Mouse (Mus musculus): ENCODE measurements around the gene 5031439G07Rik.
"Not testable (repeated sequence)": the region's sequence is repeated elsewhere in the genome, so short reads cannot be mapped to it uniquely, and the experiment has no call there.

The 5031439G07Rik gene

DNA sequence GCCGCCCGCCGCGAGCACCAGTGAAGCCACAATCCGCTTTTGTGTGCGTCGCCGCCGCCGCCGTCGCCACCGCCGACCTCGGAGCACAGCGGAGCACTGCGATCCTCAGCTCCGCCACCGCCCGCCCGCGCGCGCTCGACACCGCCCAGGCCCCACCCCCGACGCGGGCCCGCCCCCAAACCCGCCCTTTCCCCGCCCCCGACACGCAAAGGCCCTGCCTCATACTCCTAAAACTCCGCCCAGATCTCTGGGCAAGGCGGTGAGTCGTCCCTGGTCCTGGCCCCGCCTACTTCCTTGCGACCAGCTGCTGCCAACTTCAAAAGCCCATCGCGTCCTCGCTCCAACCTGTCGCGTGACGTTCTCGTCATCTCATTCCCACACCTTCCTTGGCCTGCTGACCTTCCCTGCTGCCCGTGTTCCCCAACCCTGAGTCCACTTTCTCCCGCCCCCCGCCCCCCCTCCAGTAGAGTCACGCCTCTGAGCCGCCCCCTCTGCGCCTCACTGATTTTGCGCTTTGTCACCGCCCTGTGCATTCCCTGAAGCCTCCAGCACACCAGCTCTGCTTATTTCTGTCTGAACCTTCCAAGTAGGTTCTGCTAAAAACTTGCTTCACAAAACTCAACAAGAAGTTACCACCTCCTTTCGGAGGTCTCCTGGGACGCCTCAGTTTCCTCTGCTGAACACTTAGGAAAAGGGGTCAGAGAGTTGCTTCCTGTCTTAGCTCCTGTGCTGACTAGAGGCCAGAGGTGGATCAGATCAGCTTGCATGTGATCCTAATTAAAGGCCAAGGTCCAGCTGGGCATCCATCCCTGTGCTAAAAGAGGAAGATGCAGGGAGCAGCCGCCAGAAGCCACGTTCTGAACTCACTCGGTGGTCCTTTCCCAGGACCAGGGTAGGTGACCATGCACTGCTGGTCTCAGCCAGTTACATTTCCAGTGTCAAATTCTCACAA is at the start of gene 5031439G07Rik:
Gene 5031439G07Rik, minus strand, starts transcription at position 678 of the 952 bp plus-strand sequence.
- DNase-seq (ENCODE audit: low spot score in 2 of 2): peak; percentile 68 to 91

DNA sequence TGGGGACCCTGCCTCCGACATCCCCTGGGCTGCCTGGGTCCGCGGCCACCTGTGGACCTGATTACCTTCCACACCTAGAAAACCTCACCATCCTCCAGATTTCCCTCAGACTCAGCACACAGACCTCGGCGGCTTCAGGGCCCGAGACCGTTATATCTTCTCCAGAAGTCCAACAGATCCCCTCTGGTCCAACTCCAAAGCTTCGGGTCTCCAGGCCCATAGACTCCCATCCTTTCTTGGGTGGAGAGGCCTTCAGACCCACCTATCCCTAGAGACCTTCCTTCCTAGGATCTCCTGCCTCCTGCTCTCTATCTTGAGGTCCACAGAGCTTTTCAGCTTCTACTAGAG is 49.0 kb upstream of the 5031439G07Rik start:
- no peak for DNase-seq (ENCODE audit: low spot score in 2 of 2)

DNA sequence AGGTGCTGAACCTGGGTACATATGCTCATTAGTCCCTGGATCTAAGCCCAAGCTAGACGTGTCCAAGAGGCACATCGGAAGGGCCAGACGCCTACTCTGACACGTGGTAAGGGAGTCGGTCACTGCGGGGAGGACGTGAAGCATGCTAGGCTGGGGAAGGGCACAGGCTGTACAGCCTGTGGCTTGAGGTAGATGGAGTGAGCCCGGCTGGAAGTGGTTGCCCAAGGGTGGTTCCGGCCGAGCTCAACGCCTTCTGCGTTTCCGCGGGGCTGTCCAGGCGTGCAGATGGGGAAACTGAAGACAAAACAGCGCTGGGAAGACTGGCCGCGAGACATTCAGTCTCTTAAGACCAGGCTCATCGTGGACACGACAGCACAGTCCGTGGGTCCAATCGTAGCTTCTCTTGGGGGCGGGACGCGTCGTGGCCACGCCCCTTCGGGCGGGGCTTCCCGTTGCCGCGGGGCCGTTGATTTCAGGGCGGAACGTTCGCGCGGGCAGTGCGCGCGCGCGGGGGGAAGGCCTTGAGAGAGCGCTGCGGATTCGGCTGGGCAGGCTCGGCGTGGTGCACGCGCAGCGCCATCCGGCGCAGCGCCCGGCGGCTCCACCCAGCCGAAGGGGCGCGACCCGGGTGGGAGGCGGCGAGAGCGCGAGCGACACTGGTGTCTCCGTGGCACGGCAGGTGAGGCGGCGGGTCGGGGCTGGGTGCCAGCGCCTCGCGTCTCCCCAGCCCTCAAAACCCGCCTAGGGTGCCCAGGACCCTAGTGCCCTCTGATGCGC is 48.4 kb upstream of the 5031439G07Rik start:
- DNase-seq (ENCODE audit: low spot score in 2 of 2): peak; percentile 94 to 97

DNA sequence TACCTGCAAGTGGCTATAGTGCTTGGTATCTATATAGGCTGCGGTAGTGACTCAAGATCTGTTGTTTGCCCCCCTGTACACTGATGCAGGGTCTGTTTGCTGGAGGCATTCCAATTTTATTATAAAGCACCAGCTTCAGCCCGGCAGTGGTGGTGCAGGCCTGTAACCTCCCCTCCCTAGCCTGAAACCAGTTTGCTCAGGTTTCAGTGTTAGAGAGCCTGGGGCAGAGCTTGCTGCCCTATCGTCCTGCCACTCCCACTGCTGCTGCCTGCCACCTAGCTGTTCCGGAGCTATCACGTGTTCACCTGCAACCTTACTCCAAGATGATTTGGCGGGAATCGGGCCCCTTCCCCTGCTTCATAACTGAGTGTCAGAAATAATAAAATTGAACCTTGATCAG is 45.6 kb upstream of the 5031439G07Rik start:
- DNase-seq (ENCODE audit: low spot score in 2 of 2): not testable (repeated sequence)

DNA sequence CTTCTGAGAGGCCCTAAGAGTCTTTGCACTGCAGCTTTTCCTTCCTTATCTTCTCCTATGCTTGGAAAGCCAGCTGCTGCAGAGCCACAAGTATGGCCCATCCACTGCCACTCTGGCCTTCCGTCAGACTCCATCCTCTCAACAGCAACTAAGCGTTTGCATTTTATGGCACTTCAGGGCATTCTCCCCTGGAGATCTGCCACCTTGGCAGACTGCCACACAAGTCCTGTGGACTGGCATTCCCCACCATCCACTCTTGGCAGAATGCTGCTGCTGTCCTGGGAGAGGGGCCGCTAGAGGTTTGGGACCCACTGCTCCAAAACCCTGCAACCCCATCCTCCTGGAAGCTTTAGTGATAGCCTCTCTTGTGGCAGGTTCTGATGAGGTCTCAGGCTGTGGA is 43.5 kb upstream of the 5031439G07Rik start:
- DNase-seq (ENCODE audit: low spot score in 2 of 2): no peak

DNA sequence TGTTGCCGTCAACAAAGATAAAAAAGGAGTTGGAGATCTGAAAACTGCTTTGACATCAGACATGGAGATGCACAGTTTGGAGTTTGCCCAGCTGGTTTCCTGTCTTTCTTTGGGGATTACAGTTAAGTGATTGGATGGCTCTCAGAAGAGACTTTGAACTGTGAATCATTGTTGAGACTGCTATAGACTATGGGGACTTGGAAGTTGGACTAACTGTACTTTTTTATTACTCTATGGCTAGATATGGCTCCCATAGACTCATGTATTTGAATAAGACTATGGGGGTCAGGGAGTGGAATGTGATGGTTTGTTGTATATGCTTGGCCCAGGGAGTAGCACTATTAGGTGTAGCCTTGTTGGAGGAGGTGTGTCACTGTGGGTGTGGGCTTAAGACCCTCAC is 42.3 kb upstream of the 5031439G07Rik start:
- not testable (repeated sequence) for DNase-seq (ENCODE audit: low spot score in 2 of 2)

DNA sequence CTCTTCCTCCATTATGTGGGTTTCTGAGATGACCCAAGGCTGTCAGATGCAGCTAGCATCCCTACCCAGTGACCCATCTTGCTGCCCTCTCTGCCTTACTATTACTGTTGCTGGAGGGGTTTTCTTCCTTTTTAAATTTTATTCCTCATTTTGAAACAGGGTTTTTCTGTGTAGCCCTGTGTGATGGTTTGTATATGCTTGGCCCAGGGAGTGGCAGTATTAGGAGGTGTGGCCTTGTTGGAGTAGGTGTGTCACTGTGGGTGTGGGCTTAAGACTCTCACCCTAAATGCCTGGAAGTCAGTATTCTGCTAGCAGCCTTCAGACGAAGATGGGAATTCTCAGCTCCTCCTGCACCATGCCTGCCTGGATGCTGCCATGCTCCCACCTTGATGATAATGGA is 40.3 kb upstream of the 5031439G07Rik start, which contains the start of gene Fam118a:
Gene Fam118a, plus strand, starts transcription at position 301 of the 400 bp plus-strand sequence.
- DNase-seq (ENCODE audit: low spot score in 2 of 2): not testable (repeated sequence)

DNA sequence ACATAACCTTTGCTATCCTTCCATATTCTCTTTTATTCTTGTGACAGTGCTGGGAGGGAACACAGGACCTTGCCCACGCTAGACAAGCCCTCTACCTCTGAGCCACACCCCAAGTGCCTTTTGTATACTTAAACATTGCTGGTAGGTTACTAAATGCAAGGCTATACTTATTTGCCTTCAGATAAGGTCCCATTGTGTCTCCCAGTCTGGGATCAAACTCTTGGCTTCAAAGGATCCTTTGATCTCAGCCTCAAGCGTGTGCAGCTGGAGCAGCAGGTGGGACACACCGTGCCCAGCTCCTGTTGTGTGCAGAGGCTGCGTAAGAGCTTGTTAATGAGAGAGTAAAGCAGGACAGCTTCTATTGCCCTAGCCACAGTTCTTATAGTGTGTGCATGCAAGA is 39.4 kb upstream of the 5031439G07Rik start:
- DNase-seq (ENCODE audit: low spot score in 2 of 2): no peak

DNA sequence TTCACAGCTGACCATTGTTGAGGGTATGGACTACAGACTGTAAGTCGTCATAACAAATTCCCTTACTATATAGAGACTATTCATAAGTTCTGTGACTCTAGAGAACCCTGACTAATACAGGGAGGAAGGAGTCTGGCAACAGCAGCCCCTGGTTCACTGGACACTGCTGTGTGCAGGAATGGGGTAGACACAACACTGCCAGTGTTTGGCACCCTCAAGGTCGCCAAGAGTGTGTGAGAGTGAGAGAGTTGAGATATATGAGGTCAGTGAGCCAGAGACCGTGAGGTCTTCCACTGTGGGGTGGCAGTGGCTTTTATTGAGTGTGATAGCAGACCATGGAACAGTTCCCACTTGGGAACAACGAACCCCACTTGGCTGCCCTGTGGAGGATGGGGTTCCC is 37.8 kb upstream of the 5031439G07Rik start:
- DNase-seq (ENCODE audit: low spot score in 2 of 2): no peak

DNA sequence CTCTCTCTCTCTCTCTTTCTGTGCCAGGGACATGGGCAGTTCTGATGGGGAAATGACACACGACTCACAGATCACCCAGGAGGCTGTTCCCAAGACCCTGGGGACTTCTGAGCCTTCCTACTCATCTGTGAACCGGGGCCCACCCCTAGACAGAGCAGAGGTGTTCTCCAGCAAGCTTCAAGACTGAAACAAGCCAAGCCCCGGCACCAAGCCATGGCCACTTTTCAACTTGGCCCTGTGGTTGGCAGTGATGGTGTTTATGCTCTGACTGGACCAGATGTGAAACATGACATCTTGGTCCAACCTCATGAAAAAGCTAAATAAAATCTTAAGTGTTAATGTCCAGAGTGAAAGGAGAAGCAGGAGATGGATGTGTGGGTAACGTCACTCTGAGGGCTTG is 33.9 kb upstream of the 5031439G07Rik start:
- no peak for DNase-seq (ENCODE audit: low spot score in 2 of 2)

DNA sequence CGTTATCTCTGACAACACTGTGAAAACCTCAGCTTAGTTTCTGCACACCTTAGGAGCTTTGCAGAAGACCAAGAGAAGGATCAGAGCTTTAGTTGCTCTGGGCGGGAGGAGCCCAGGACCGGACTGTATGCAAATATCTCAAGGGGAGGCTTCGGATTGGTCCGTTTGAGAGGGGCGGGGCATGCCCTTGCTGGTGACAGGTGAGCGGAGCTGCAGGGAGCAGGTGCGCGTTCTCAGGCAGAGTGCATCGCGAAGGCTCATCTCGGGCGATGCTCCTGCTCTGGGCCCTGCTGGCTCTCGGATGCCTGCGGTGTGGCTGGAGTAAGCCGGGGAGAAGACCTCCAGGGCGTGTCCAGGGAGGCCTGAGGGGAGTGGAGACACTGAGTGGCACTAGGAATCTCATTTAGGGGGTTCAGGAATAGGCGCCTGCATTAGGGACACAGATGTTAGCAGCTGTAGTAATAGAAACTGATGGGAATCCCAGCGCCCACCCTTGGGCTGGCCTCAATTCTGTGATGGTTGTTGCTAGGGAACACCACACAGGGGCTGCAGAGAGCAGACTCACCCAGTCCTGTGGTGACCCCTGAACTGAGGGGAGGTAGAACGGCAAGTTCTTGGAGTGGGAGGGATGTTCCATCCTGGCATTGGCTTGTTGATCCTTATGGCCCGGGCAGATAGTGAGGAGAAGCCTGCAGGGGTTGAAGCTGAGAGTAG is 28.8 kb upstream of the 5031439G07Rik start, which contains the start of gene Upk3a:
Gene Upk3a, plus strand, starts transcription at position 191 of the 714 bp plus-strand sequence.
- DNase-seq (ENCODE audit: low spot score in 2 of 2): peak in 1 of 2 experiments; percentile 56

DNA sequence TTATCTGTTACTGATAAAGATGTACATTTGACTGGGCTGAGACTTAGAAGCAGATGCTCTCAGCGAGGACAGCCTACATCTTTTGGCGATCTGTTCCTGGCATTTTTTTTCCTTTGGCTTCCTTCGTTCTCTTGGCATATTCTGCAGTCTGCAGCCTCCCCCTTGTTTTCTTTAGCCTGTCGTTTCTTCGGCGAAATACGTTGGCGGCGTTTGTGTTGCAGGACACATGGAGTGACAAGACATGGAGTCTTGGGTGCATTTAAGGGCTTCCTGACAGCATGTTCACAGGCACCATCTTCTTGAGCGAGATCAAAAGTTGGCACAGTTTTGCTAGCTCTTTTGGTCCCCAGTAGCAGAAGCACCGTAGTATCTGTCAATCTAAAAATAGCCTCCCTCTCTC is 27.4 kb upstream of the 5031439G07Rik start:
- no peak for DNase-seq (ENCODE audit: low spot score in 2 of 2)

DNA sequence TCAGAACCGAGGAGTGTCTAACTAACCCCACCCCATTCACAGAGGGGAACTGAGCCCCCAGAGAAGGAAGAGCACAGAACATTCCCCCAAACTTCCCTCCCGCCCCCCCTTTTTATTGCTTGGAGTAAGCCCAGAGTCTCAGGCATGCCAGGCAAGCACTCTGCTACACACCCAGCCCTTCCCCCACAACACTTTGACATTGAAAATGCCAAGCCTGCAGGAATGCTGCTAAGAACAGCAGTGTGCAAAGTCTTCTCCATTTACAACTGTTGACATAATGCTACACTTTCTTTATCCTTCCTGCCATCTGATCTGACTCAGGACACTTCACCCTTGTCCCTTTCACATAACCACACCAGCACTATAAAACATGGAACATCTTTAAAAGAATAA is 24.3 kb upstream of the 5031439G07Rik start:
- DNase-seq (ENCODE audit: low spot score in 2 of 2): no peak

DNA sequence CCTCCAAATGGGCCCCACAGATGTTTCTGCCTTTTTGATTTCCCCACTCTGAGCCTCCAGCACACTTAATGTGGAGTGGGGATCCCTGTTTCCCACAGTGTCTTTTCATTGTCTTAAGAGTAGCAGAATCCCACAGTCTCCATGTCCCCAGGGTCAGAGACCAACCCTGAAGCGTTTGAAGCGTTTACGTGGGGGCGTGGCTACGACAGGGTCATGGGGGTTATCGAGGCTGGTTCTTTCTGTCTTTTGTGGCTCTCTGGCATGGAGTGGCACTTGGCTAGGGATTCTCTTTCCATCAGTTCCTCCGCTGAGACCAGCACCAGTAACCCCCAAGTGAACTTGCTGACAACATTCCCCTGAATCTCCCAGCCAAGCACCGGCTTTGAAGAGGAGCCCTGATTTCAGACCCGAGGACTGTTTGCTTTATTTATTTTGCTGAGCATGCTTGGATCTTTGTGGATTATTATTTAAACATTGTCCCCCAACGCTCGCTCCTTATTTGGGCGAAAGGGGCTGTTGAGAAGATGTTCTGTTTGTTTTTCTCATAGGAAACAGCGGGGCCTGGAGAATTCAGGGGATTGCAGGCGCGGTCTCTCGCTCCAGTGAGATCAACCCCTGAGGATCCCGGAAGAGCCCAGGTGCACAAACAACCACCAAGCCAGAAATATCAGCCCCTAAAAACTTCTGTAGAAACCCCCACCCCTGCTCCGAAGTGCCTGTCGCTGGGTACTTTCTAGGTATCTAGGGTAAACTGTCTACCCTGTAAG is 23.7 kb upstream of the 5031439G07Rik start:
- no peak for DNase-seq (ENCODE audit: low spot score in 2 of 2)

DNA sequence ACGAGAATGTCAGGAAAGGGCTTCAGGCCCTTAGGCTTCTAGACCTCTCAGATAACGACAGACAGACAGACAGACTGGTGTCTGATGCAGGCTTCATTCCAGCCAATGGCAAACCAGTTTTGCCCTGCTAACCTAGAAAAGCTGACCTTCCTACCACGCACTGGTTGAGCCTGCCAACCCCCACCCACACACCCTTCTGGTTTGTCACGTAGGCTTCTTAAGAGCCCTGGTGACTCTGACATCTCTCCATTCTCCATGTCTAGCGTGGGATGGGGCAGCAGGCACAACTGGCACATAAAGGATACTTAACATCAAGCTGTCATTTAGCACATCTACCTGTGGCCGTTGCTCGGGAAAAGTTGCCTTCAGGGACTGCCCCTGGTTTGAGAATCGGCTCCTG is 21.3 kb upstream of the 5031439G07Rik start:
- no peak for DNase-seq (ENCODE audit: low spot score in 2 of 2)

DNA sequence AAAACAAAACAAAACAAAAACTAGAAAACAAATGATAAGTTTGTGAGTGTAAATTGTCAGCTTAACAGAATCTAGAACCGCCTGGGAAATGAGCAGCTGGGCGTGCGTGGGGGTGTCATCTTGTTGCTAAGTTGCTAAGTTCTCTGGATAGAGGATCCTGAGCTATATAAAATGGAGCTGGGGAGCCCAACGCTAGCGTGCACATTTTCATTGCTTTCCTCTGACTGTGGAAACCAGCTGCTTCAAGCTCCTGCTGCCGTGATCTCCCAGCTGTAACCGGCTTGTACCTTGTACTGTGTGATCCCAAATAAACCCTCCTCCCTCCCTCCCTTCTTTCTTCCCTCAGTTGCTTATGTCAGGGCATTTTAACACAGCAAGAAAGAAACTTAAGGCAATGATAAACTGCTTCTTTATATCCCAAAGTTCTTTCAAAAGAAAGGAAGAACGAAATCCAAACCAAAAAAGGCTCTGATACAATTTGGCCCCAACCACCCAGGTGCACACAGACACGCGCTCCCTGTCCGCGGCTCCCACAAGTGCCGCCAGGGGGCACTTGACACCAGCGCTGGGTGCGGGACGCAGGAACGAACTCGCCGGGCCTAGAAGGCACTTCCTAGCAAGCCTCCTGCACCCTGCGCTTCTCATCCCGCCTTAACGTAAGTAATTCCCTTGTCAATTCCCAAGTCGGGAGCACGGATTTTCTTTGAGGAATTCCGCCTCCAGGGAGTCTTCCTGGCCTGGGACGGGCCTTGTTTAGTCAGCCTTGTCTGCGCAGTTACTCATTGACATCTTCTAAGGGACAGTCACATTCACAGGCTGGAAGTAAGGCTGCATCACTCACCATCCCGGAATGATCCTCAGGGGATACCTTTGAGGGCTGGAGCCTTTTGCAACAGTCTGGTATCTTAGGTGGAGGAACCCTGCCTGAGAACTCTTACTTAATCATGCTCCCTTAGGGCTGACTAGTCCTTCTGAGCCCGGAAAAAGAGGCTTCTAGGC is 12.9 kb upstream of the 5031439G07Rik start:
- DNase-seq (ENCODE audit: low spot score in 2 of 2): peak; percentile 61 to 84

DNA sequence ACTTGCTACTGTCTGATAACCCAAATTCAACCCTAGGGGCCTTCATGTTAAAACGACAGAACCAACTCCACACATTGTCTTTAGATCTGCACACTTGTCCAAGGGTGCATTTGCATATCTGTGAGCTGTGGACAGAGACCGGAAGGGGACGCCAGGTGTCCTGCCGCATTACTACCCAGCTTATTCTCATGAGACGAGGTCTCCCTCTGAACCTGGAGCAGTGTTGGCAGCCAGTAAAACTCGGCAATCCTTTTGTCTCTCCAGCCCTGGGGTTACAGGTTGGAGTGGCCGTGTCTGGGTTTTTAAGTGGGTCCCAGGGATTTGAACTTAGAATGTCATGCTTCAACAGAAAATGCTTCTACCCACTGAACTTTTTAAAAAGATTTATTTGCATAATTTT is 11.6 kb upstream of the 5031439G07Rik start:
- DNase-seq (ENCODE audit: low spot score in 2 of 2): no peak

DNA sequence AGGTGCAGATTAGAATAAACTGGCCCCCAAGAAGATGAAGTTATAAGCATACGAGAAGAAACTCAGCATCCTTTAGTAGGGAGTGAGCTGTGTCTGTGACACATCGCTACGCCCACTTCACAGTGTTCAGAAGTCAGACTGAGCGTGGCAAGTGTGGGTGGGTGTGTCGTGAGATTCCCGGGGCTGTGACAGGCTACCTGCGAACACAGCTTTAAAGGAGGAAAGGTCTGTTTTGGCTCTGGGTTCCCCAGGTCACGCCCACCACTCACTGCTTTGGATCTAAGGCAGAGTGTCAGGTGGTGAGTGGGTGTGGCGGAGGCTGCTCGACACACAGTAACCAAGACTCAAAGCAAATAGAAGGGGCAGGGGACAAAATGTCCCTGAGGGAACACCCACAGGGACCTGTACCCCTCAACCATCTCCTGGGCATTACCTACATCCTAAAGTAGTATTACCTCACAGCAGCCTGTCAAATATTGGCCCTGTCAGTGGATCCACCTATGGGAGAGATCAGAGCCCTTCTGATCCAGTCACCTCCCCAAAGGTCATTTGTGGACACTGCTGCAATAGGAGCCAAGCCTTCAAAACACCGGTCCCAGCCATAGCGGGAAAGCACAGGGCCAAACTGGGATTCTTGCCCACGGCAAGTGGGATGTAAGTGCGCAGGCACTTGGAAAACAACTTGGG is 9.6 kb upstream of the 5031439G07Rik start:
- DNase-seq (ENCODE audit: low spot score in 2 of 2): no peak

DNA sequence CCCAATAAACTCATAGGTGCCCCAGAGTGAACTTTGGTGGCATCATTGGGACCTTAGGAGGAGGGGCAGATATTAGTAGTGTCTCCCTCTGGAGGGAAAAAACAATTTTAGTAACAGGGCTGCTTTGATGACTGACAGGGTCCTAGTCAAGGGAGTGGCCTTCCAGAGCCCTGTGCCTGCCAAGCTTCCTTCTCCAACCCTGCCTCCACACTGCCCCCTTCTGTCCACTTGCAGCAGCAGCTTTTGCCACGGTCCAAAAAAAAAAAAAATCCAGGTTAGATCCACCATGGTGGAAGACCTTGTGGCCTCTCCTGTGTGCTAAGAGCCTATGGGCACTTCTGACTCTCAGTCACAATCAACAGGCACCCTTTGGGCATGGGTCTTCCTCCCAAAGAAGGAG is 7.6 kb upstream of the 5031439G07Rik start:
- peak in 1 of 2 experiments; percentile 77 for DNase-seq (ENCODE audit: low spot score in 2 of 2)

All from spleen, postnatal 10 days (tissue).